Mouse (Mus musculus) inflammation-experienced regulatory T-cells (primary cell): Measurements from ENCODE around the gene Tgm6. TPM values are rescaled to one million over a fixed set of nuclear protein-coding genes. Genes with fewer than 3 reads are reported as not detected.

Source experiments
- polyA plus RNA-seq, 2 experiments: library from polyadenylated mRNA; unstranded; fragments of 100-300 nt; shearing (Covaris generic); gene quantifications; one replicate each; pipeline ENCODE4 v1.2.1; 2017

The Tgm6 gene
- polyA plus RNA-seq = not detected

DNA sequence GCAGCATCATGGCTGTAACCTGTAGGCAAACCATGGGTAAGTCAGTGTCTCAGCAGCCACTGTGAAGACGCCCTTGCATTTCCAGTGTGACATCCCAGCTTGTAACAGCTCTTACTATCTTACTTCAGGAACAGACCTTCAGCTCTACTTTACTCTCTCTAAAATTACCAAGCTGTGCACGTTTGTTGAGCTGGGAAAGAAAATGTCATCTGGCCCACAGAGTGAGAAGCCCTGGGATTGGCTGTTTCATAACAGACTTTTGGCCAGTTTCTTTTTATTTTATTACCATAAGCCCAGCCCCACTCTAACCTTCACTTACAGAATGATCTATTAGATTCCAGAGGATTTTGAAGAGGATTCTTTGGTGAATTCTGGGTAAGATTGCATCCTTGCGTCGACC is at the start of gene Tgm6:
Gene Tgm6 (plus strand): TSS at position 301 of the 400 bp plus-strand sequence.

DNA sequence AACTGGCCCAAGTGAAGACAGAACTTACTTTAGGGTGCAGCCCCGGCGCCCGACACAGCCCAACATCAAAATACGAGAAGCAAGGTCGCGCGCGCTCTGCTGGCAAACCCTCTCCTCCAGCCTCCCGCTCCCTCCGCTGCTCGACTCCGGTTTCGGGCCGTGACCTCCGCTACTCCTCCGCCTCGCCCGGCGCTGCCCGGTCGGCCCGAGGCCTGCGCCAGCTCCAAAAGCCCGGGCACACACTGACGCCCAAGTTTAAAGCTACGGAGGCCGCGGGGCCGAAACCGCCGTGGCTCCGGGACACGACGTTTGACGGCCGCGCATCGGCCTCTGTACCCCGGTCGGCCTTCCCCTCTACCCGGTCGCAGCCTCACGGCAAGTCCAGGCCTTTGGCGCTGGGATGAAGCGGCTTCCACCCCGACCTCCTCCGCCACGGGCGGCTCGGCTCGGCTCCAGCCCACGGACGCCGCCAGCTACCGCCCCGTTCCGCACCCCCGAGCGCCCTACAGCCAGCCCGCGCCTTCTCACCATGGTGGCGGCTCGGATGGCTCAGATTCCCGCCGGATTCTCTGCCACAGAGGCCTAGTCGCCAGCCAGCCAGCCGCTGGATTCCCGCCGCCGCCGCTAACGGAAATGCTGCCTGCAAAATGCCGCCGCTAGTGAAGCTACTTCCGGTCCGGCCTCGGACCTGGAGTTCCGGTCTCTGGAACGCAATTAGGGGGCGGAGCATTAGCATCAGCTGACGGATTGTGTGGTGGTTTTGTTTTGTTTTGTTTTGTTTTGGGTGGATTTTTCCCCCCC is 66.7 kb downstream of the Tgm6 start, which contains the start of gene Snrpb:
Gene Snrpb (minus strand): TSS at position 698 of the 801 bp plus-strand sequence.

DNA sequence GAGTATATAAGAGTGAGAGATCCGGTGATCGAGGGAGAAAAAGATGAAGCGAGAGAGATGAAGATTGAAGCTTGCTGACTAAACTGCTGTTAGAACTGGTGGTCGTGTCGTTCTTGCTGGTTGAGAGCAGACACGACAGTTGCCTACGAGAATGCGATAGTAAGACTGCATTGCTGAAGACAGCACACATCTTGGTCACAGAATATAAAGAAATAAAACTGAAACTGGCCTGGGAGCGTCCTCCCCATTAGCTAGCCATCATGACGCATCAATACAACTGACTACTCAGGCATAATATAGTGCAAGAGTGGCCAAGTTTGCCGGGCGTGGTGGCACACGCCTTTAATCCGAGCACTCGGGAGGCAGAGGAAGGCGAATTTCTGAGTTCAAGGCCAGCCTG is 82.7 kb downstream of the Tgm6 start, which contains the start of gene Tmc2:
Gene Tmc2 (plus strand): TSS at position 301 of the 400 bp plus-strand sequence.

Other genes starting within 250 kb of the Tgm6 start
- under 1 TPM; 0.05 to 0.20 TPM for gene Tgm3, start 100.1 kb upstream of the Tgm6 start, polyA plus RNA-seq
- gene Snrpb, start 67.0 kb downstream of the Tgm6 start, polyA plus RNA-seq = 100 to 1,000 TPM; 397 to 432 TPM
- gene Tmc2, start 82.8 kb downstream of the Tgm6 start, polyA plus RNA-seq = under 1 TPM in 1 of 2 experiments, not detected in 1; 0.34 TPM
- 100 to 1,000 TPM; 218 to 313 TPM for gene Nop56, start 162.0 kb downstream of the Tgm6 start, polyA plus RNA-seq
- gene Idh3b, start 172.1 kb downstream of the Tgm6 start, polyA plus RNA-seq = 100 to 1,000 TPM; 178 to 182 TPM
- under 1 TPM in 1 of 2 experiments, not detected in 1; 0.11 TPM for gene Ebf4, start 182.8 kb downstream of the Tgm6 start, polyA plus RNA-seq